Mouse (Mus musculus) intestine, embryonic 15.5 days (tissue): Measurements from ENCODE around the gene Hacd4. TPM values are rescaled to one million over a fixed set of nuclear protein-coding genes. Genes with fewer than 3 reads are reported as not detected.
A peak's percentile ranks its signal among the peaks of the same experiment; 100 is the strongest.
"Not testable (repeated sequence)": the region's sequence is repeated elsewhere in the genome, so short reads cannot be mapped to it uniquely, and the experiment has no call there.

ENCODE experiments used
- ATAC-seq: fragments of 200-750 bp; cut with Nextera tagmentation; 2 replicates; pipeline ENCODE4 v1.8.0; 2017; ENCODE audit warnings: moderate TSS enrichment, moderate library complexity
- H3K27ac ChIP-seq: fragments of 300-500 bp; sonication (generic); 2 replicates; pipeline ENCODE4 v1.5.1; 2015; ENCODE audit warnings: mild to moderate bottlenecking, inconsistent platforms
- H3K27me3 ChIP-seq: fragments of 300-500 bp; sonication (generic); replicated peaks from 2 replicates; pipeline ENCODE4 v1.6.1; 2015; ENCODE audit warnings: inconsistent platforms
- H3K36me3 ChIP-seq: fragments of 300-500 bp; sonication (generic); 2 replicates; pipeline ENCODE4 v1.6.1; 2015; ENCODE audit warnings: inconsistent platforms
- H3K4me1 ChIP-seq: fragments of 300-500 bp; sonication (generic); replicated peaks from 2 replicates; pipeline ENCODE4 v1.6.1; 2015; ENCODE audit warnings: inconsistent platforms
- H3K4me2 ChIP-seq: fragments of 300-500 bp; sonication (generic); replicated peaks from 2 replicates; pipeline ENCODE4 v1.6.1; 2015; ENCODE audit warnings: mild to moderate bottlenecking, inconsistent platforms
- H3K4me3 ChIP-seq: fragments of 300-500 bp; sonication (generic); replicated peaks from 2 replicates; pipeline ENCODE4 v1.5.1; 2015; ENCODE audit warnings: inconsistent platforms
- H3K9ac ChIP-seq: fragments of 300-500 bp; sonication (generic); 2 replicates; pipeline ENCODE4 v1.6.1; 2015; ENCODE audit warnings: inconsistent platforms
- H3K9me3 ChIP-seq: fragments of 300-500 bp; sonication (generic); 2 replicates; pipeline ENCODE4 v1.6.1; 2016; ENCODE audit warnings: inconsistent platforms
- WGBS: fragments of 180-500 bp; shearing (Covaris S2); methylation state at CpG from one replicate; pipeline ENCODE4 v1.1.7; 2015; 5-methylcytosine and 5-hydroxymethylcytosine counted together
- polyA plus RNA-seq: library from polyadenylated mRNA; unstranded; fragments of >200 nt; fragmentation: Nextera tagmentation; extraction: Ambion mirVana; gene quantifications from 2 replicates; pipeline ENCODE4 v1.2.1, GENCODE M21; 2015

Hacd4 gene
- polyA plus RNA-seq, 1 experiment from 2014 or later: 12.7 TPM

GRCm38 (mm10) chr4:88424563-88424962 is 14.2 kb downstream of the Hacd4 start:
- H3K9me3 ChIP-seq: no peaks in the 10 kb centered on the region
- no peaks in the 10 kb centered on the region for H3K36me3 ChIP-seq
- H3K4me3 ChIP-seq: no peak overlapping the region
- no peaks in the 10 kb centered on the region for H3K4me1 ChIP-seq
- H3K27ac ChIP-seq: no peak overlapping the region
- no peak overlapping the region for H3K4me2 ChIP-seq
- no peaks in the 10 kb centered on the region for H3K27me3 ChIP-seq
- no peak for ATAC-seq
- H3K9ac ChIP-seq: no peak overlapping the region

GRCm38 (mm10) chr4:88419378-88419777 is 19.4 kb downstream of the Hacd4 start:
- H3K4me1 ChIP-seq: no peaks in the 10 kb centered on the region
- no peak overlapping the region for H3K4me3 ChIP-seq
- WGBS: 93% methylated on average over 5 of the region's 5 CpGs
- H3K9ac ChIP-seq: no peak overlapping the region
- no peak for ATAC-seq
- no peaks in the 10 kb centered on the region for H3K36me3 ChIP-seq
- no peaks in the 10 kb centered on the region for H3K27me3 ChIP-seq
- no peaks in the 10 kb centered on the region for H3K9me3 ChIP-seq
- no peak overlapping the region for H3K27ac ChIP-seq
- H3K4me2 ChIP-seq: no peak overlapping the region

- Histone ChIP-seq H3K4me1 (no peaks in the 10 kb centered on the region), H3K4me3 (no peak overlapping the region), H3K27me3 (no peaks in the 10 kb centered on the region), H3K9ac (no peak overlapping the region), H3K36me3 (no peaks in the 10 kb centered on the region), H3K9me3 (no peaks in the 10 kb centered on the region), H3K4me2 (no peak overlapping the region), H3K27ac (no peak overlapping the region)
- no peak for ATAC-seq
- WGBS: 57% methylated on average over 2 of the region's 2 CpGs
Observed at GRCm38 (mm10) chr4:88415017-88415416, 23.7 kb downstream of the Hacd4 start.

GRCm38 (mm10) chr4:88412331-88412730 is 26.4 kb downstream of the Hacd4 start:
- Histone ChIP-seq H3K4me1 (no peaks in the 10 kb centered on the region), H3K9me3 (no peaks in the 10 kb centered on the region), H3K27ac (no peak overlapping the region), H3K4me3 (no peak overlapping the region), H3K9ac (no peak overlapping the region), H3K4me2 (no peak overlapping the region), H3K36me3 (no peaks in the 10 kb centered on the region), H3K27me3 (no peaks in the 10 kb centered on the region)
- no peak for ATAC-seq
- 79% methylated on average over 2 of the region's 2 CpGs for WGBS

GRCm38 (mm10) chr4:88409279-88409678 is 29.4 kb downstream of the Hacd4 start:
- Histone ChIP-seq H3K9ac (no peak overlapping the region), H3K27ac (no peak overlapping the region), H3K4me3 (no peak overlapping the region), H3K4me2 (no peak overlapping the region), H3K36me3 (no peaks in the 10 kb centered on the region), H3K27me3 (no peaks in the 10 kb centered on the region), H3K9me3 (no peaks in the 10 kb centered on the region), H3K4me1 (0 out of 2 replicates have a peak, but pooled peaks cover 2% of the 10 kb centered on the region)
- no peak for ATAC-seq
- WGBS: 94% methylated on average over 4 of the region's 4 CpGs

GRCm38 (mm10) chr4:88406887-88407696 is 31.6 kb downstream of the Hacd4 start:
- Histone ChIP-seq H3K36me3 (no peaks in the 10 kb centered on the region), H3K9ac (no peak overlapping the region), H3K9me3 (no peaks in the 10 kb centered on the region), H3K4me1 (0 out of 2 replicates have a peak, but pooled peaks cover 2% of the 10 kb centered on the region), H3K4me3 (no peak overlapping the region), H3K27me3 (no peaks in the 10 kb centered on the region), H3K27ac (no peak overlapping the region), H3K4me2 (no peak overlapping the region)
- ATAC-seq: no peak
- WGBS: 82% methylated on average over 4 of the region's 4 CpGs

- no peak overlapping the region for H3K4me3 ChIP-seq
- 91% methylated on average over 6 of the region's 6 CpGs for WGBS
Observed at GRCm38 (mm10) chr4:88402884-88403283, 35.8 kb downstream of the Hacd4 start.

GRCm38 (mm10) chr4:88400992-88401313 is 37.8 kb downstream of the Hacd4 start:
- Histone ChIP-seq H3K4me3 (no peak overlapping the region), H3K36me3 (no peaks in the 10 kb centered on the region), H3K4me1 (0 out of 2 replicates have a peak, but pooled peaks cover 2% of the 10 kb centered on the region), H3K9ac (no peak overlapping the region), H3K27me3 (no peaks in the 10 kb centered on the region), H3K27ac (no peak overlapping the region), H3K9me3 (no peaks in the 10 kb centered on the region), H3K4me2 (no peak overlapping the region)
- no peak for ATAC-seq
- 84% methylated on average over 7 of the region's 7 CpGs for WGBS

More at GRCm38 (mm10) chr4:88402884-88403283, 35.8 kb downstream of the Hacd4 start:
- Histone ChIP-seq H3K36me3 (no peaks in the 10 kb centered on the region), H3K9ac (no peak overlapping the region), H3K9me3 (no peaks in the 10 kb centered on the region), H3K27ac (no peak overlapping the region), H3K27me3 (no peaks in the 10 kb centered on the region), H3K4me2 (no peak overlapping the region), H3K4me1 (0 out of 2 replicates have a peak, but pooled peaks cover 2% of the 10 kb centered on the region)
- no peak for ATAC-seq

- H3K4me1 ChIP-seq: 0 out of 2 replicates have a peak, but pooled peaks cover 2% of the 10 kb centered on the region
- no peaks in the 10 kb centered on the region for H3K27me3 ChIP-seq
- H3K9me3 ChIP-seq: no peaks in the 10 kb centered on the region
- H3K27ac ChIP-seq: no peak overlapping the region
- H3K4me2 ChIP-seq: no peak overlapping the region
- no peak for ATAC-seq
- WGBS: 73% methylated on average over 9 of the region's 9 CpGs
- no peak overlapping the region for H3K9ac ChIP-seq
- H3K4me3 ChIP-seq: no peak overlapping the region
- H3K36me3 ChIP-seq: no peaks in the 10 kb centered on the region
Observed at GRCm38 (mm10) chr4:88400302-88400991, 38.3 kb downstream of the Hacd4 start.

- Histone ChIP-seq H3K9ac (no peak overlapping the region), H3K27me3 (no peaks in the 10 kb centered on the region), H3K27ac (0 out of 2 replicates have a peak overlapping the region, but pooled peaks have one; percentile 15), H3K4me3 (no peak overlapping the region), H3K4me2 (no peak overlapping the region), H3K9me3 (no peaks in the 10 kb centered on the region), H3K36me3 (no peaks in the 10 kb centered on the region), H3K4me1 (0 out of 2 replicates have a peak, but pooled peaks cover 2% of the 10 kb centered on the region)
- WGBS: 42% methylated on average over 6 of the region's 6 CpGs
- ATAC-seq: peak; percentile 53; the same call in 1 of the 2 replicates
Observed at GRCm38 (mm10) chr4:88396995-88397521, 41.7 kb downstream of the Hacd4 start.

- H3K27ac ChIP-seq: no peak overlapping the region
- no peaks in the 10 kb centered on the region for H3K9me3 ChIP-seq
- no peak overlapping the region for H3K4me2 ChIP-seq
- H3K36me3 ChIP-seq: no peaks in the 10 kb centered on the region
- H3K4me1 ChIP-seq: 0 out of 2 replicates have a peak, but pooled peaks cover 2% of the 10 kb centered on the region
- no peak overlapping the region for H3K4me3 ChIP-seq
- 87% methylated on average over 3 of the region's 3 CpGs for WGBS
- no peak for ATAC-seq
- no peak overlapping the region for H3K9ac ChIP-seq
- no peaks in the 10 kb centered on the region for H3K27me3 ChIP-seq
Observed at GRCm38 (mm10) chr4:88395717-88396116, 43.0 kb downstream of the Hacd4 start.

GRCm38 (mm10) chr4:88390596-88390995 is 48.1 kb downstream of the Hacd4 start:
- not testable (repeated sequence) for H3K27me3 ChIP-seq, H3K4me1 ChIP-seq, H3K4me3 ChIP-seq, ATAC-seq, H3K36me3 ChIP-seq, H3K9me3 ChIP-seq, H3K27ac ChIP-seq, H3K4me2 ChIP-seq, H3K9ac ChIP-seq
- 93% methylated on average over 1 of the region's 1 CpGs for WGBS
